Mouse (Mus musculus): ENCODE measurements around the gene Sema3f. TPM values are rescaled to one million over a fixed set of nuclear protein-coding genes. Genes with fewer than 3 reads are reported as not detected.

Gene Sema3f
- polyA plus RNA-seq, 1 experiment from 2014 or later = 18.7 TPM

DNA sequence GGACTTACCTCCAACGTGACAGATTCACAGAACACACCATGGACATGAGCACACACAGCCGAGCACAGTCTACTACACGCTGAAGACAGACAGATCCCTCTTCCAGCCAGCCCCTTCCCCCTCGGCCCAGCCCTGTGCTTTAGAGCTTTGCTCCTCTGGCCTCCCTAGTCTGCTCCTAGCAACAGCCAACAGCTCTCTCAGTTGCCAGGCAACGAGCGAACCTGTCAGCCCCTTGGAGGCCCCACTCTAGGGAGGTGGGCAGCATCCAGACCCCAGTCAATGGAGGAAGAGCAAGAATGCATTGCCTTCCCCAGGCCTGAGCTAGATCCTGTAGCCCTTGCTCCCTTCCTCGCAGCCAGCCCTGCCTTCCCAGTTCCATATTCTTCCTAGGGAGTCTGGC, 73.2 kb downstream of the Sema3f start:
- no peaks in the 10 kb centered on the region for H3K9me3 ChIP-seq (ENCODE audit: control insufficient read depth, low read length)
- H3K4me1 ChIP-seq (ENCODE audit: control insufficient read depth, insufficient read depth, low read length) = peaks cover 30% of the 10 kb centered on the region
- H3K27me3 ChIP-seq (ENCODE audit: control insufficient read depth, insufficient read depth, low read length) = no peaks in the 10 kb centered on the region
- H3K9ac ChIP-seq (replicated peaks; ENCODE audit: low read depth, low read length) = no peak overlapping the region; the same call in 1 of the 2 replicates
- no peak overlapping the region for H3K4me3 ChIP-seq (ENCODE audit: low read depth, low read length)
- peak overlapping the region; percentile 64 for H3K27ac ChIP-seq (ENCODE audit: low read depth, low read length)
- WGBS = 12% methylated on average over 7 of the region's 7 CpGs
- no peaks in the 10 kb centered on the region for H3K36me3 ChIP-seq (ENCODE audit: control insufficient read depth, insufficient read depth, low read length)
- 0 out of 2 replicates have a peak overlapping the region, but pooled peaks have one; percentile 5 for H3K4me2 ChIP-seq (ENCODE audit: low read depth, low read length)
- peak; percentile 42; the same call in 1 of the 2 replicates for ATAC-seq (ENCODE audit: low read depth)

DNA sequence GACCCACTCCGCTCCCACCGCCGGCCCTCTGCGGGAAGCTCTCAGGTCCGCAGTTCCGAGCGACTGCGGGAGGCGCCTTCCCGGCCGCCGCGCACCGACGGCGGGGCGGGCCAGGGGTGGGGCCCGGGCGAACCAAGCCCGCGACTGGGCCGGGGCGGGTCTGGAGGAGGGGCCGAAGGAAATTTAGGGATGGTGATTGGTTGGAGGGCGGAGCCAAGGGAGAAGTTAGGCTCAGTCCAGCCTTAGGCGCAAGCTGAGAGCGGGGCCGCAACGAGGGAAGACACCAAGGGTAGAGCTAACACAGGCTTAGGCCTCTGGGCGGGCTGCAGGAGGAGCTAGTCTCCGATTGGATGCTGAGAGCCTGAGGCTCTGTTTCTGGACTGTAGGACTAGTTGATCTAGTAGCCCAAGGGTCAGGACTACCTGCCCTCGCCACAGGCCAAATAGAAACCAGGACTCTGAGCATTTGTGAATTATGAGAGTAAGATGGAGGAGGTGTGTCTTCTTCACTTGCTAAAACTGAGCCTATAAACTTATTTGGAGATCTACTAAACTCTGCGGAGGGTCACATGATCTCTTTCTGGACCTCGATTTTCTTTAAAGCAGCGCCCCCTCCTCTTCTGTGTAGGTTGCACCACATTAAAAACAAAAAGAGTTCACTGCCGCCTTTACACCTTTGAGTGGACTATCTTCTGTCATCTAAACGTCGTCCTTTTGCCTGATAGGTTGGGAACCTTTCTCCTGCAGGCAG, 74.8 kb downstream of the Sema3f start, which contains the start of gene Gnai2:
TSS of gene Gnai2 (minus strand) at position 89 of the 750 bp plus-strand sequence.
- Histone ChIP-seq H3K9ac (replicated peaks; ENCODE audit: low read depth, low read length) (peak within 1 kb of the TSS; percentile 82), H3K9me3 (ENCODE audit: control insufficient read depth, low read length) (no peaks in the 10 kb centered on the region), H3K36me3 (ENCODE audit: control insufficient read depth, insufficient read depth, low read length) (no peaks in the 10 kb centered on the region), H3K4me2 (ENCODE audit: low read depth, low read length) (peak within 1 kb of the TSS; percentile 99), H3K27me3 (ENCODE audit: control insufficient read depth, insufficient read depth, low read length) (no peaks in the 10 kb centered on the region), H3K4me1 (ENCODE audit: control insufficient read depth, insufficient read depth, low read length) (peaks cover 42% of the 10 kb centered on the region), H3K27ac (ENCODE audit: low read depth, low read length) (peak within 1 kb of the TSS; percentile 90), H3K4me3 (ENCODE audit: low read depth, low read length) (peak within 1 kb of the TSS; percentile 88)
- WGBS = 3% methylated on average over 37 of the region's 38 CpGs
- ATAC-seq (ENCODE audit: low read depth) = peak; percentile 89

DNA sequence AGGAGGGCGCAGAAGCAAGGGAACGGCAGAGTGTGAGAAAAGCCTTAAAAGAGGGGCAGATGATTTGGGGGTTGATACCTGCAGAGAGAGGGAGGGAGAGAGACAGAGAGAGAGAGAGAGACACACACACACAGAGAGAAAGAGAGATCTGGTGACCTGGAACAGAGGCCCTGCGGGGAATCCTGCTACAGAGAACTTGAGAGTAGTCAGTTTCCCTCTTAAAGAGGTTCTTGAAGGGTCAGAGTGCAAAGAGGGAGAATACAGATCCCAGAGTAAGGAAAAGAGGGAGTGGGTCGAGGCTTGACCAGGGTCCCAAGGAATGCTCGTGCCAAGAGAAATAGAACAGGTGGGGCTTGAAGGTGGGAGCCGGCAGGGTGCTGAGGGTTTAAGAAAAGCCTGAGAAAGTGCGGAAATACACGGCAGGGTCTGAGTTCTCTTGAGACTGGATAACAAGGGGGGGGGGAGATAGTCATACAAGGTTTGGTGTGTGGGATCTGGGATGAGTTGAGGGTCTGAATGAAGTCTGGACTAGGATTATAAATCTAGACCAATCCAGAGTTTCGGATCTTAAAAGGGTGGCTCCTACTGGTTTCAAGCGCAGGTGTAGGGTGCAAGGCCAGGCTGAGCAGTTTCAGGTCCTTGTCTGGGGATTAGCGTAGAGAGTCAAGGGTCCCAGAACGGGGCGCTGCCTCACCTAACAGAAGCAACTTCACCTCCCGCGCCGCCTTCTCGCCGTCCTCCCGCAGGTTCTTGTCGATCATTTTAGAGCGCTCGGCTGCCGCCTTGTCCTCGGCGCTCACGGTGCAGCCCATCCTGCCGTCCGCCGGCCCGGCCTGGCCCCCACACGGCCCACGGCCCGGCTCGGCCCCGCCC, 75.6 kb downstream of the Sema3f start:
- Histone ChIP-seq H3K4me2 (ENCODE audit: low read depth, low read length) (peak overlapping the region; percentile 99), H3K9me3 (ENCODE audit: control insufficient read depth, low read length) (no peaks in the 10 kb centered on the region), H3K4me3 (ENCODE audit: low read depth, low read length) (peak overlapping the region; percentile 88), H3K36me3 (ENCODE audit: control insufficient read depth, insufficient read depth, low read length) (no peaks in the 10 kb centered on the region), H3K27ac (ENCODE audit: low read depth, low read length) (peak overlapping the region; percentile 90), H3K4me1 (ENCODE audit: control insufficient read depth, insufficient read depth, low read length) (peaks cover 50% of the 10 kb centered on the region), H3K27me3 (ENCODE audit: control insufficient read depth, insufficient read depth, low read length) (no peaks in the 10 kb centered on the region), H3K9ac (replicated peaks; ENCODE audit: low read depth, low read length) (peak overlapping the region; percentile 82)
- ATAC-seq (ENCODE audit: low read depth) = no peak
- under 1% methylated on average over 35 of the region's 35 CpGs for whole genome bisulfite sequencing

DNA sequence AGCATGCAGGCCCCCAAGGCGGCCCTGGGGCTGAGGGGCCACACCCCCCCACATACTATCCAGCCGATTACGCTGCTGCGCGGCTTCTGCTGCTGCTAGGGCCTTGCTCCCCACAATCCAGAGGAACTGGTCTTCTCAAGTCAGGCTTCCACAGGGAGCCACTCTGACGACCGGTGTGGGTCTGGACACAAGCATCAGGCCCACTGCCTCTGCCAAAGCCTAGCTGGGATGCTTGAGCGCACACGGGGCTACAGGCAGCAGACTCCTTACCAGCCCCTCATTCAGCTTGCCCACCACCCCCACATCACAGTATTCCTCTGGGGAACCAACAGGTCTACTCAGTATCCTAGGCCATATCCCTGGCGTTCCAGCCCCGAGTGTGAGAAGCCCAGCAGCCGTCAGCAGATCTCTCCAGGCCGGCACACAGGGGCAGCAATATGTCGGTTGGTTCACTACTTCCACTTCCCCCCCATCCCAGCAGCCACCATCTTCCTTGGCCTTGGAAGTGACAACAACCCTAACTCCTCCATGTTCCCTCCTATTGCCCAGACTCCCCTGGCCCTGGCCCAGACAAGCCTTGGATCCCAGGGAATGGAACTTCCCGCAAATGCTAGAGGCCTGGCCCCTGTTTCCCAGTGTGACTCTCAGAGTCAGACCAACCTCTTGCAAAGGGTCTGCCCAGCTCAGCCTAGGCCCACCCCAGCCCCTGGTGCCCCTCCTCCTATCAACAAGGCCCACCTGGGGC, 76.4 kb downstream of the Sema3f start:
- Histone ChIP-seq H3K27ac (ENCODE audit: low read depth, low read length) (peak overlapping the region; percentile 90), H3K27me3 (ENCODE audit: control insufficient read depth, insufficient read depth, low read length) (no peaks in the 10 kb centered on the region), H3K9ac (replicated peaks; ENCODE audit: low read depth, low read length) (peak overlapping the region; percentile 82), H3K9me3 (ENCODE audit: control insufficient read depth, low read length) (no peaks in the 10 kb centered on the region), H3K4me3 (ENCODE audit: low read depth, low read length) (peak overlapping the region; percentile 88), H3K4me2 (ENCODE audit: low read depth, low read length) (peak overlapping the region; percentile 99), H3K4me1 (ENCODE audit: control insufficient read depth, insufficient read depth, low read length) (peaks cover 58% of the 10 kb centered on the region), H3K36me3 (ENCODE audit: control insufficient read depth, insufficient read depth, low read length) (no peaks in the 10 kb centered on the region)
- under 1% methylated on average over 15 of the region's 15 CpGs for WGBS
- no peak for ATAC-seq (ENCODE audit: low read depth)

DNA sequence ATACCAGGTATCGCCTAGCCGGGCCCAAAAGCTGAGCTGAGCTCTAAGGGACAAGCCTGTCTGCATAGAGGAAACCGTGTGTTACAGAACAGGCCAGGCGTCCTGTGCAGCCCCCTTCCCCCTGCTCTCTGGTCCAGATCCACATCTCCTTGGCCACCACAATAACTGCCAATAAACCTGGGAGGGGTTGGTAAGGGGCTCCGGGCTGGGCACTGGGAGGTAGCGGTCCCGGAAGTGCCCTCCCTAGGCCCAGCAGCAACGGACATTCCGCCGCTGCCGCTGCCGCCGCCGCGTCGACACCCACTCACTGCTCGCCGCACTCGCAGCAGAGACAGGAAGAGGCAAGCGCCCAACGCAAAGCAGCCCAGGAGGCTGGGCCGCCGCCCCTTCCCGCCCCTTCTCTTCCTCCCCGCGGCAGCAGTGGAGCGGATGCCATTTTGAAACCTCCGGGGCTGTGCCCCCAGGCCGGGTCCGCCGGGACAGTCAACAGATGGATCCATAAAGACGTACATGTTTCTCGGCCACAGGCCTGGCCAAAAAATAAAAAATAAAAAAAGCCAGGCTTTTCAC, 77.1 kb downstream of the Sema3f start:
- peak overlapping the region; percentile 88 for H3K4me3 ChIP-seq (ENCODE audit: low read depth, low read length)
- no peaks in the 10 kb centered on the region for H3K36me3 ChIP-seq (ENCODE audit: control insufficient read depth, insufficient read depth, low read length)
- no peak for ATAC-seq (ENCODE audit: low read depth)
- peak overlapping the region; percentile 90 for H3K27ac ChIP-seq (ENCODE audit: low read depth, low read length)
- peaks cover 65% of the 10 kb centered on the region for H3K4me1 ChIP-seq (ENCODE audit: control insufficient read depth, insufficient read depth, low read length)
- H3K9me3 ChIP-seq (ENCODE audit: control insufficient read depth, low read length) = no peaks in the 10 kb centered on the region
- H3K27me3 ChIP-seq (ENCODE audit: control insufficient read depth, insufficient read depth, low read length) = no peaks in the 10 kb centered on the region
- peak overlapping the region; percentile 82 for H3K9ac ChIP-seq (replicated peaks; ENCODE audit: low read depth, low read length)
- H3K4me2 ChIP-seq (ENCODE audit: low read depth, low read length) = peak overlapping the region; percentile 99
- WGBS = under 1% methylated on average over 33 of the region's 33 CpGs

DNA sequence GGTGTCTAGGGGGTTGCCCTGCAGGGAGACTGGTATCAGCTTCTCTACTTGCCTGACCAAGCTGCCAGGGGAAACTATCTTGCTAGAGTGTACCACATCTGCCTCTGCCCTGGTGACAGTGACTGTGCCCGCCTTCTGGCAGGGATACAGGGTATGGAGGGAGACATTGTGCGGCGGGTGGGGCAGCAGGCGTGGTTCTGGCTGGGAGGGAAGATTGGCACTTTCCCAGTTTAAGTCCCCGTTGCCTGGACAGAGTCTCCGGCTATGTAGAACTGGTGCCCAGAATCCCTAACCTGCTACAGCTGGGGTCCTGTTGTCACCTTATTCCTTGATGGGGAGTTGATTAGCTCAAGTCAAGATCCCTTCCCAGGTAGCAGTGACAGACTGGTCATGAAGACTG, 77.8 kb downstream of the Sema3f start:
- H3K27me3 ChIP-seq (ENCODE audit: control insufficient read depth, insufficient read depth, low read length) = no peaks in the 10 kb centered on the region
- no peak for ATAC-seq (ENCODE audit: low read depth)
- H3K27ac ChIP-seq (ENCODE audit: low read depth, low read length) = peak overlapping the region; percentile 90
- H3K9ac ChIP-seq (replicated peaks; ENCODE audit: low read depth, low read length) = peak overlapping the region; percentile 82
- H3K9me3 ChIP-seq (ENCODE audit: control insufficient read depth, low read length) = no peaks in the 10 kb centered on the region
- H3K4me3 ChIP-seq (ENCODE audit: low read depth, low read length) = peak overlapping the region; percentile 88
- WGBS = 25% methylated on average over 6 of the region's 6 CpGs
- peaks cover 71% of the 10 kb centered on the region for H3K4me1 ChIP-seq (ENCODE audit: control insufficient read depth, insufficient read depth, low read length)
- peak overlapping the region; percentile 99 for H3K4me2 ChIP-seq (ENCODE audit: low read depth, low read length)
- no peaks in the 10 kb centered on the region for H3K36me3 ChIP-seq (ENCODE audit: control insufficient read depth, insufficient read depth, low read length)

DNA sequence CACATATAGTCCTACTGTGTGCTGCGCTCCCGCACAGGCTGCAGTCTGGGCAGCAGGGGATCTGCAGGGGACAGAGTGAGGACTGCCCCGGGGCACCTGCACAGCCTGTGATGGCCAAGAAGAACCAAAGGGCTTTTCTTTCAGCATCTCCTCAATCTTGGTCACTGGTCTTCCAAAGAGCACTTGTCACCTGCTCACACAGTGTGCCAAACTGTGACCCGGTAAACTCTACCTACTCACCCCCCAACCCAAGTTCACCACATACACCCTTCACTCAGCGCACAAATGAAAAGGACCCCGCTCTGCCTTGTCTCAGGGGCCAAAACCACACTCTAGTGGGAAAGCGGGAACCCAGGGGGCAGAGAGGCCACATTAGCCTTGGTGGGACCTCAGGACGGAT, 78.4 kb downstream of the Sema3f start:
- peak overlapping the region; percentile 1; the same call in 1 of the 2 replicates for H3K9ac ChIP-seq (replicated peaks; ENCODE audit: low read depth, low read length)
- ATAC-seq (ENCODE audit: low read depth) = no peak
- peak overlapping the region; percentile 99 for H3K4me2 ChIP-seq (ENCODE audit: low read depth, low read length)
- no peaks in the 10 kb centered on the region for H3K36me3 ChIP-seq (ENCODE audit: control insufficient read depth, insufficient read depth, low read length)
- H3K27me3 ChIP-seq (ENCODE audit: control insufficient read depth, insufficient read depth, low read length) = no peaks in the 10 kb centered on the region
- WGBS = 67% methylated on average over 8 of the region's 8 CpGs
- no peaks in the 10 kb centered on the region for H3K9me3 ChIP-seq (ENCODE audit: control insufficient read depth, low read length)
- H3K27ac ChIP-seq (ENCODE audit: low read depth, low read length) = peak overlapping the region; percentile 90
- H3K4me3 ChIP-seq (ENCODE audit: low read depth, low read length) = 0 out of 2 replicates have a peak overlapping the region, but pooled peaks have one; percentile 6
- H3K4me1 ChIP-seq (ENCODE audit: control insufficient read depth, insufficient read depth, low read length) = peaks cover 72% of the 10 kb centered on the region
